Mouse (Mus musculus) left cerebral cortex, postnatal 36 days (tissue): ENCODE data around the gene Tbc1d9. TPM values are rescaled to one million over a fixed set of nuclear protein-coding genes. Genes with fewer than 3 reads are reported as not detected.

Experiments
- DNase-seq, 2 experiments: peaks; one replicate each; pipeline ENCODE4 v3.0.0; 2021 to 2022; ENCODE audit warnings: low spot score in 2 of 2, mixed read lengths in 1 of 2
- intact Hi-C: fragments of 180-260 bp; cut with DNase I; formaldehyde crosslinking; loops from one replicate; pipeline ENCODE4 v1.15.1; 2025
- total RNA-seq, 2 experiments: library from RNA; stranded (reverse); gene quantifications; 2 replicates each; pipeline ENCODE4 v1.2.3; 2021

The Tbc1d9 gene
- total RNA-seq, 2 experiments from 2014 or later: 98.4 to 106 TPM

- intact Hi-C loops: no loop called here
These were observed 11.6 kb downstream of the Tbc1d9 start for GRCm38 (mm10) chr8:83176785-83177184.

GRCm38 (mm10) chr8:83177317-83178195 lies 12.4 kb downstream of the Tbc1d9 start:
- DNase-seq: no peak
- intact Hi-C loops: no loop called here

More at GRCm38 (mm10) chr8:83176785-83177184, 11.6 kb downstream of the Tbc1d9 start:
- DNase-seq: no peak

DNA sequence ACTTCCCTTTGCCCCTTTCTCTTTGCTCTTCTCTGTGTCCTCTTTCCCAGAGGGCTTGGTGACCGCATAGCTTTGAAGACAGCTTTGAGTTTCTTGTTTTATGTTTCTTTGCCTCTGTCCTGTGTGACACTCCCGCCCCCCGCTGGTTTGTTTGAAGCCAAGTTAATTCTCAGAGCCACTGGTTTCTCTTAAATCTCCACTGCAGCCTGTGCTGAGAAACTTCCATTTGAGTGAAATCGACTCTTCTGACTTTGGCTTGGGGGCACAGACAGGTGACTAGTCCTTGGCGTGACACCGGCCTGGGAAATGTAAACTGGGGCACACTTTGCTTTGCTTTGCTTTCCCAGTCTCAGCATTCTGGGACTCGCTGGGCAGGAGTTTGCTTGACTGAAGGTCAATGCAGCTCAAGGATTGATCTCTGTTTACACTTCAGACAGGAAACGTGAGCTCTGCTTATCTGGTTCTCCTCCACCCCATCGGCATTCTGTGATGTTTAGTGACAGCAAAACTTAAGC lies 13.1 kb downstream of the Tbc1d9 start:
- no peak for DNase-seq
- intact Hi-C loops: no loop called here

DNA sequence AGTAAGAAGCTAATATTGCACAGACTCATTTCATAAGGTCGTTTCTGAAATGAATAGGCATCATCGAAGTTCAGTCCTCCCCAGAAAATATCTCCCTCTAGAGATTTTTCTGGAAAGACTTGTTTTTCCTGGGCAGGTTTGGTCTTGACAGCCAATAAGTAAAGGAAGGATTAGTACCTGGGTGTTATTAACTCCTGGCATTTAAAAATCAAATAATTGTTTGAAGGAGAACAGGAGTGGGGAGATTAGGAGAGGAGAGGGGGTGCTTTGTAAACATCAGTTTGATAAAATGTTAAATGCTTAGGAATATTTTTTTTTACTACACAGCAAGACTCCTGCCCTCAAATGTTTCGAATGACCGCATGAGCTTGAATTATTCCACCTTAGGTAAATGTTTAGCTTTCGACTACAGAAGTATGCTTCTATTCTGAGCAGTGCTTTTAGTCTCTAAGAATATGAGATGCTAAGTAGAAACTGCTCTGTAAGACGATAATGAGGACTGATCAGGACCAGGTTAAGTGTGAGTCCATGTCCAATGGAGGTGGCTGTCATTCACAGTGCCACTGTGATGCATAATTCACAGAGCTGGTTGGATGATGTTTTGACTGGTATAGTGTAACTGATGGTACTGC lies 16.8 kb downstream of the Tbc1d9 start:
- DNase-seq: no peak
- intact Hi-C loops: no loop called here

DNA sequence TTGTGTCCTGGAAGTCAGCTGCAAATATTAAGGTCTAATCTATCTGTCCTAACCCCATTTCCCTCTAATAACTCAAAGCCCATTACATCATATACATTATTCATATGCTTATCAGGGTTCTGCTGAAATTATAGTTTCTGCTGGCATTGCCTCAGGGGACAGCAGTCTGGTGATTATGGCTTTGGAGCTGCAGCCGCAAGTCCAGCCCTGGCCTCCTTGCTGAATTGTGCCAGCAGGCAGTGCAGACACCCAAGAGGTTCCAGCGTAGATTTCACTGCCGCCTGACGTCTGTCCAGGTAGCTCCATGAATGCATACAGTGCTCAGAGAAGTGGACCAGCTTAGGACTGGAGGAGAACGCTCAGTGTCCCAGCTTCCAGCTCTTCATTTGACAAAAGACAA lies 17.6 kb downstream of the Tbc1d9 start:
- intact Hi-C loops: no loop called here
- DNase-seq: no peak

- intact Hi-C loops: no loop called here
- no peak for DNase-seq
These were observed 21.2 kb downstream of the Tbc1d9 start for GRCm38 (mm10) chr8:83186376-83186775.

- DNase-seq: no peak
- intact Hi-C loops: no loop called here
These were observed 22.3 kb downstream of the Tbc1d9 start for GRCm38 (mm10) chr8:83187363-83187962.

DNA sequence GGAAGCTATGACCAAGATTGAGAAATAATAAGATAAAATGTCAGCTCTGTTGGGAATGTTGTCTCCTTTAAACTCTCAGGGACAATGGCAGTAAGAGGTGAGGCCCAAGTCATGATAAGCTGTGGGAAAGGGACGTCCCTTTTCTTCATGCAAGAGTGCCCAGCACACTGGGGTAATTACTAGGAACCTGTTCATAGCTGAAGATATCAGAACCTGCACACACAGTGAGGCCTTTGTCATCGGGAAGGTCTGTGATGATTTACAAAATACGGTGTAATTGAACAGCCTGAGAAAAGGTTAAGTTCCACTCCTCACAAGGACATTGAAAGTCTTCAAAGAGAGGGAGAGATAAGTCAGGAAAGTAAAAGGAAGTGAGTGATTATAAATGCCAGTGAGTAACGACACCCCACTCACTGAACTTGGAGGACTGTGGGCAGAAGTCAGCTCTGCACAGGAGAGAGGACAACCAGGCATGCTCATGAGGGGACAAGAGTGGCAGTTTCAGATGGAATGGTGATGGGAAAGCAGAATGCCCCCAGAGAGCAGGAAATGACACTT lies 24.5 kb downstream of the Tbc1d9 start:
- intact Hi-C loops: no loop called here
- DNase-seq: no peak

- intact Hi-C loops: no loop called here
These were observed 30.9 kb downstream of the Tbc1d9 start for GRCm38 (mm10) chr8:83196088-83196487.

GRCm38 (mm10) chr8:83199715-83200114 lies 34.6 kb downstream of the Tbc1d9 start:
- intact Hi-C loops: loop anchor here (5.0 kb wide), 1 partner anchor 32 kb away; the partner anchor contains the start of genes Gm10645 and Tbc1d9
- DNase-seq: no peak

More at GRCm38 (mm10) chr8:83196088-83196487, 30.9 kb downstream of the Tbc1d9 start:
- DNase-seq: peak; percentile 38 to 58

DNA sequence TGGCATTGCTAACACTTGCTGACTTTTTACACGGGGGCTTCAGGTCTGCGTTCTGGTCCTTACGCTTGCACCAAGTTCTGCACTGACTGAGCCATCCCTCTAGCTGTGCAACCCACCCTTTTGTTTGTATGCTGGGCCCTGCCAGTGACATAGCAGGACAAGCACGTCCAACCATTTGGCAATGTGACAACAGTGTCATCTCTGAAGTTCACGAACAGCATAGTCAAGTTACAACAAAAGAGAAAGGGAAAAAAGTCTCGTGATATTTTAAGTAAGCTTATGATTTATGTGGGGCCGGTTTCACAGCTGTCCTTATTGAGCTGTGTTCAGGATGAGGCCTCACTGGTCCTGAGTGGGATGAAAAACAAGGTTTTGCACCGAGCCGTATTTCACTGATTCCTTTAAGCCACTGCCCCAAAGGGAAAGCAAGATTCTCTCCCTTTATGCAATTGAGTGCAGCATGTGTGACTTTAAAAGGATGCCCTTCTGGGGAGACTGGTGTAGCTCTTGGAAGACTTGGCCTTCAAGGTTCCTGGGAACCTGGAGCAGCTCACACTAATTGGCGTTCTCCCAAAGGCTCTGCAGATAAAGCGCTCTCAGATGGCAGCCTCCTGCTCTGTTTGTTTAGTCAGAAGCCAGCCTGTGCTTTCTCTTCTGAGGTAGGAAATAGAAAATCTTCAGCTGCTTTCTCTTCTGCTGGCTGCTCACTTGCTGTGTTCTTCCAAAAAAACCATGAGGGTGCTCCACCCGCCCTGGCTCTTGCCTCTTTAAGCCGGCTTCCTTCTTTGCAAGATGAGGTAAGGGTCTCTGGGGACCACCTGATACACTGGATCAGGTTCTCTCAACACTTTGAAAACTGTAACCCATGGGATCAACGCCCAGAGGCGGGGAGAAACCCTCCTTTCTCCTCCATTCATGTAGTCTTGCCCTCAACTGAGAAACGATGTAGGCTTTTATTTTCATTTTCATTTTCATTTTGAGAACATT lies 35.3 kb downstream of the Tbc1d9 start:
- DNase-seq: peak; percentile 36 to 45
- intact Hi-C loops: loop anchor here (5.0 kb wide), 1 partner anchor 33 kb away; the partner anchor contains the start of genes Gm10645 and Tbc1d9

GRCm38 (mm10) chr8:83202946-83203345 lies 37.8 kb downstream of the Tbc1d9 start:
- intact Hi-C loops: loop anchor here (5.0 kb wide), 1 partner anchor 36 kb away; the partner anchor contains the start of genes Gm10645 and Tbc1d9
- no peak for DNase-seq

- no peak for DNase-seq
- intact Hi-C loops: loop anchor here (5.0 kb wide), 1 partner anchor 36 kb away; no protein-coding TSS in a partner anchor
These were observed 40.8 kb downstream of the Tbc1d9 start for GRCm38 (mm10) chr8:83205907-83206306.

DNA sequence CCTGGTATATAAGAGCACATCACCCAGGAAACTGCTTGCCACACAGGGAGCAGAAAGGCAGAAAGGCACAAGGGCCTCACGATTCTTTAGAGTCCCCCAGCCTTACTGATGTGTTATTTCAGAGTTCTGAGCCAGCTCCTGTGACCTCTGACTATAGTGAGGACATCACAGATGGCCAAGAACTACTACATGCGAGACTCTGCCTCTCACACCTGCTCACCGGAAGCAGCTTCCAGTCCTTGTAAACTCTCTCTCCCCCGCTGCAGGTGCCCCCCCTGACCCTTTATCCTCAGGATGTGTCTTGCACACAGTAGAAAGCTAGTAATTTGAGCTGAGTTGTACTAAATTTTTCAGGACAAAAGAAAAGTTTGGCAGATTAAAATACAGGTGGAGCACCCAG lies 44.4 kb downstream of the Tbc1d9 start:
- intact Hi-C loops: loop anchor here (5.0 kb wide), 1 partner anchor 33 kb away; no protein-coding TSS in a partner anchor

DNA sequence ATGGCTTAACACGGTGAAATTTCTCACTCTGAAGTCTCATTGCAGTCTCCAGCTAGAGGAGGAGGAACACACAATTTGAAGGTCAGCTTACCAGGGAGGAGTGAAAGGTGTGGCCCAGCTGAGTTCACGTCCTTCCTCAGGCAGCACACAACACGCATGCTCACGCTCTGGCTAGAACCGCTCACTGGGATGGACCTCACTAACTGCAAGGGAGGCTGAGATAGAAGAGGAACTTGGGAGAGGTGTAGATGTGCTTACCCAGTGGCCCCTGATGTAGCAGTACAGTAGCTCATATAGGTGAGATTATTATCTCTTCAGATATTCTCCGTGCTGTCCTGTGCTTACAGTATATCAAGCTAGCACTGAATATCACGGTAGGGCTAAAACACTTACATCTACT lies 45.5 kb downstream of the Tbc1d9 start:
- no peak for DNase-seq
- intact Hi-C loops: no loop called here

More for the DNA sequence above, 44.4 kb downstream of the Tbc1d9 start:
- no peak for DNase-seq

- DNase-seq: no peak
- intact Hi-C loops: no loop called here
These were observed 49.9 kb downstream of the Tbc1d9 start for GRCm38 (mm10) chr8:83215065-83215464.

DNA sequence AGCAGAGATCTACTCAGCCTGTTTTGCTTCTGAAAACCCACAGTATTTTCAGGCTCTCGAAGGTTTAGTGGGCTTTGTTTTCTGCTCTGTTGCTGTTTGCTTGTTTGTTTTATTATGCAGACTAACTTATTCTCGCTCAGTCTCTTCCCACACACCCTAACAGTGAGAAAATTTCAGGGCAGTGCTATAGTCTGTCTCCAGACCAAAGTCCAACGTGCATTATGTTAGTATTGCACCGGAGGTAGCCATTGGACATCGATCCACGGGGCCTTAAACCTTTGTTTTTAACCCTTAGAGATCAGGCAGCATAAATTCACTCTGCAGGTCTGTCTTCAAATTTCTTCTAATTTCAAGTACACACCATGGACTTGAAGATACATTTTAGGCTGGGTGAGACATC lies 51.4 kb downstream of the Tbc1d9 start:
- no peak for DNase-seq
- intact Hi-C loops: no loop called here

- no peak for DNase-seq
- intact Hi-C loops: no loop called here
These were observed 52.0 kb downstream of the Tbc1d9 start for GRCm38 (mm10) chr8:83217196-83217595.
